Mouse (Mus musculus) forebrain, embryonic 10.5 days (tissue): ENCODE results near the gene Trappc4. TPM values are rescaled to one million over a fixed set of nuclear protein-coding genes. Genes with fewer than 3 reads are reported as not detected.
"Not testable (repeated sequence)": the region's sequence is repeated elsewhere in the genome, so short reads cannot be mapped to it uniquely, and the experiment has no call there.

ENCODE experiments used
- DNase-seq: peaks from one replicate; pipeline ENCODE4 v3.0.0-alpha.2; 2017; ENCODE audit warnings: low spot score; ENCODE audit errors: extremely low spot score
- H3K27ac ChIP-seq: fragments of 300-500 bp; sonication (generic); 2 replicates; pipeline ENCODE4 v1.5.1; 2016; ENCODE audit warnings: mild to moderate bottlenecking
- H3K27me3 ChIP-seq: fragments of 300-500 bp; sonication (generic); 2 replicates; pipeline ENCODE4 v1.6.1; 2016; ENCODE audit warnings: mild to moderate bottlenecking; ENCODE audit not compliant: poor library complexity, severe bottlenecking
- H3K36me3 ChIP-seq: fragments of 300-500 bp; sonication (generic); replicated peaks from 2 replicates; pipeline ENCODE4 v1.6.1; 2016; ENCODE audit warnings: mild to moderate bottlenecking, moderate library complexity
- H3K4me1 ChIP-seq: fragments of 300-500 bp; sonication (generic); 2 replicates; pipeline ENCODE4 v1.6.1; 2016
- H3K4me3 ChIP-seq: fragments of 300-500 bp; sonication (generic); 2 replicates; pipeline ENCODE4 v1.5.1; 2016; ENCODE audit warnings: mild to moderate bottlenecking, moderate library complexity
- H3K9me3 ChIP-seq: fragments of 300-500 bp; sonication (generic); 2 replicates; pipeline ENCODE4 v1.6.1; 2016; ENCODE audit warnings: mild to moderate bottlenecking, moderate library complexity
- WGBS: fragments of 180-500 bp; shearing (Covaris S2); methylation state at CpG from one replicate; pipeline ENCODE4 v1.1.7; 2016; 5-methylcytosine and 5-hydroxymethylcytosine counted together
- polyA plus RNA-seq: library from polyadenylated mRNA; unstranded; fragments of >200 nt; fragmentation: Nextera tagmentation; extraction: Ambion mirVana; gene quantifications from 2 replicates; pipeline ENCODE4 v1.2.1, GENCODE M21; 2016

Gene Trappc4
- polyA plus RNA-seq, 1 experiment from 2014 or later, result 189 TPM

- WGBS, result 81% methylated on average over 14 of the region's 14 CpGs
- H3K27ac ChIP-seq, result peak within 1 kb of the TSS; percentile 92
- H3K9me3 ChIP-seq, result peaks cover 5% of the 10 kb centered on the region; the same call in 1 of the 2 replicates
- H3K27me3 ChIP-seq, result no peaks in the 10 kb centered on the region
- no peak for DNase-seq
- peaks cover 26% of the 10 kb centered on the region for H3K36me3 ChIP-seq
- H3K4me3 ChIP-seq, result peak within 1 kb of the TSS; percentile 96
- H3K4me1 ChIP-seq, result peaks cover 15% of the 10 kb centered on the region
Observed at GRCm38 (mm10) chr9:44418519-44419385, 11.4 kb upstream of the Trappc4 start, which contains the start of gene Ccdc84. Gene Ccdc84 (minus strand): TSS chr9:44418569.

- WGBS, result under 1% methylated on average over 38 of the region's 38 CpGs
Observed at GRCm38 (mm10) chr9:44417892-44418363, 10.5 kb upstream of the Trappc4 start.

GRCm38 (mm10) chr9:44417156-44417891 is 9.9 kb upstream of the Trappc4 start:
- no peaks in the 10 kb centered on the region for H3K27me3 ChIP-seq
- peak overlapping the region; percentile 96 for H3K4me3 ChIP-seq
- peak overlapping the region; percentile 92 for H3K27ac ChIP-seq
- H3K9me3 ChIP-seq, result peaks cover 5% of the 10 kb centered on the region; the same call in 1 of the 2 replicates
- DNase-seq, result no peak
- H3K4me1 ChIP-seq, result peaks cover 15% of the 10 kb centered on the region
- H3K36me3 ChIP-seq, result peaks cover 40% of the 10 kb centered on the region
- 8% methylated on average over 26 of the region's 26 CpGs for WGBS

More at GRCm38 (mm10) chr9:44417892-44418363, 10.5 kb upstream of the Trappc4 start:
- Histone ChIP-seq H3K9me3 (peaks cover 5% of the 10 kb centered on the region; the same call in 1 of the 2 replicates), H3K36me3 (peaks cover 34% of the 10 kb centered on the region), H3K27ac (peak overlapping the region; percentile 92), H3K27me3 (no peaks in the 10 kb centered on the region), H3K4me1 (peaks cover 15% of the 10 kb centered on the region), H3K4me3 (peak overlapping the region; percentile 96)
- DNase-seq, result peak; percentile 93

GRCm38 (mm10) chr9:44412781-44413180 is 5.4 kb upstream of the Trappc4 start:
- H3K4me1 ChIP-seq, result peaks cover 23% of the 10 kb centered on the region

GRCm38 (mm10) chr9:44412306-44412705 is 4.9 kb upstream of the Trappc4 start:
- Histone ChIP-seq H3K27me3 (no peaks in the 10 kb centered on the region), H3K4me1 (peaks cover 18% of the 10 kb centered on the region), H3K9me3 (no peaks in the 10 kb centered on the region), H3K36me3 (peaks cover 81% of the 10 kb centered on the region), H3K27ac (no peak overlapping the region), H3K4me3 (no peak overlapping the region)
- DNase-seq, result no peak
- WGBS, result 85% methylated on average over 4 of the region's 4 CpGs

More at GRCm38 (mm10) chr9:44412781-44413180, 5.4 kb upstream of the Trappc4 start:
- 78% methylated on average over 2 of the region's 2 CpGs for WGBS
- Histone ChIP-seq H3K9me3 (no peaks in the 10 kb centered on the region), H3K36me3 (peaks cover 81% of the 10 kb centered on the region), H3K27me3 (no peaks in the 10 kb centered on the region), H3K4me3 (no peak overlapping the region), H3K27ac (no peak overlapping the region)
- DNase-seq, result no peak

GRCm38 (mm10) chr9:44411601-44412130 is 4.3 kb upstream of the Trappc4 start:
- no peak for DNase-seq
- Histone ChIP-seq H3K9me3 (no peaks in the 10 kb centered on the region), H3K4me1 (peaks cover 14% of the 10 kb centered on the region), H3K27me3 (no peaks in the 10 kb centered on the region), H3K27ac (no peak overlapping the region), H3K4me3 (no peak overlapping the region), H3K36me3 (peaks cover 81% of the 10 kb centered on the region)
- WGBS, result 84% methylated on average over 1 of the region's 1 CpGs

GRCm38 (mm10) chr9:44410647-44411336 is 3.4 kb upstream of the Trappc4 start:
- H3K4me1 ChIP-seq, result peaks cover 22% of the 10 kb centered on the region
- 82% methylated on average over 2 of the region's 2 CpGs for WGBS

GRCm38 (mm10) chr9:44408693-44409092 is 1.3 kb upstream of the Trappc4 start:
- WGBS, result 87% methylated on average over 9 of the region's 9 CpGs
- DNase-seq, H3K9me3 ChIP-seq, H3K27me3 ChIP-seq: not testable (repeated sequence)
- peaks cover 75% of the 10 kb centered on the region for H3K36me3 ChIP-seq
- peak overlapping the region; percentile 92 for H3K4me3 ChIP-seq
- H3K4me1 ChIP-seq, result peaks cover 26% of the 10 kb centered on the region
- peak overlapping the region; percentile 97; the same call in 1 of the 2 replicates for H3K27ac ChIP-seq

More at GRCm38 (mm10) chr9:44410647-44411336, 3.4 kb upstream of the Trappc4 start:
- Histone ChIP-seq H3K27me3 (no peaks in the 10 kb centered on the region), H3K9me3 (no peaks in the 10 kb centered on the region), H3K27ac (no peak overlapping the region), H3K36me3 (peaks cover 73% of the 10 kb centered on the region), H3K4me3 (no peak overlapping the region)
- DNase-seq, result no peak

GRCm38 (mm10) chr9:44407752-44408097 is 325 bp upstream of the Trappc4 start:
- Histone ChIP-seq H3K4me1 (peaks cover 26% of the 10 kb centered on the region), H3K4me3 (peak overlapping the region; percentile 92), H3K27ac (peak overlapping the region; percentile 97), H3K27me3 (no peaks in the 10 kb centered on the region), H3K36me3 (peaks cover 75% of the 10 kb centered on the region), H3K9me3 (no peaks in the 10 kb centered on the region)
- DNase-seq, result no peak
- WGBS, result under 1% methylated on average over 24 of the region's 24 CpGs

GRCm38 (mm10) chr9:44405011-44405410 is 2.4 kb downstream of the Trappc4 start:
- Histone ChIP-seq H3K4me3 (no peak overlapping the region), H3K27me3 (no peaks in the 10 kb centered on the region), H3K4me1 (peaks cover 26% of the 10 kb centered on the region), H3K9me3 (no peaks in the 10 kb centered on the region), H3K36me3 (peaks cover 75% of the 10 kb centered on the region), H3K27ac (no peak overlapping the region)
- 83% methylated on average over 3 of the region's 3 CpGs for WGBS
- no peak for DNase-seq

GRCm38 (mm10) chr9:44401081-44401480 is 6.3 kb downstream of the Trappc4 start:
- Histone ChIP-seq H3K36me3 (peaks cover 73% of the 10 kb centered on the region), H3K27me3 (no peaks in the 10 kb centered on the region), H3K9me3 (no peaks in the 10 kb centered on the region), H3K4me3 (no peak overlapping the region), H3K27ac (no peak overlapping the region), H3K4me1 (peaks cover 42% of the 10 kb centered on the region)
- no peak for DNase-seq
- 90% methylated on average over 4 of the region's 4 CpGs for WGBS

GRCm38 (mm10) chr9:44399795-44400114 is 7.6 kb downstream of the Trappc4 start:
- H3K36me3 ChIP-seq, result peaks cover 62% of the 10 kb centered on the region
- H3K4me3 ChIP-seq, result no peak overlapping the region
- no peak for DNase-seq
- peaks cover 37% of the 10 kb centered on the region for H3K4me1 ChIP-seq
- no peaks in the 10 kb centered on the region for H3K27me3 ChIP-seq
- no peaks in the 10 kb centered on the region for H3K9me3 ChIP-seq
- 94% methylated on average over 6 of the region's 6 CpGs for WGBS
- no peak overlapping the region for H3K27ac ChIP-seq
